Mouse (Mus musculus) frontal cortex, adult 2 months (tissue): ENCODE data around the gene Adh5. TPM values are rescaled to one million over a fixed set of nuclear protein-coding genes. Genes with fewer than 3 reads are reported as not detected.

Source experiments
- DNase-seq, 2 experiments: peaks; one replicate each; pipeline ENCODE4 v3.0.0; 2022; ENCODE audit warnings: low spot score in 1 of 2; ENCODE audit errors: extremely low spot score in 1 of 2
- polyA plus RNA-seq: library from polyadenylated mRNA; depleted of rRNA; stranded (reverse); fragments of >200 nt; gene quantifications from 2 replicates; pipeline ENCODE4 v1.2.3, GENCODE M21; 2012; rRNA removed

Adh5 gene
- polyA plus RNA-seq, 1 experiment: 69.9 TPM

GRCm38 (mm10) chr3:138499854-138500740, 57.2 kb downstream of the Adh5 start:
- DNase-seq: no peak

GRCm38 (mm10) chr3:138503754-138504153, 60.9 kb downstream of the Adh5 start:
- DNase-seq: no peak

Other genes with a start within 250 kb of the Adh5 start
- gene 4930579F01Rik, start 249.3 kb upstream of the Adh5 start, polyA plus RNA-seq: not detected in 2 replicates
- gene Adh7, start 225.3 kb upstream of the Adh5 start, polyA plus RNA-seq: 0.02 TPM in 1 of 2 replicates, not detected in the other
- gene Adh1, start 182.1 kb upstream of the Adh5 start, polyA plus RNA-seq: 1.6 and 1.8 TPM in 2 replicates
- gene Adh6a, start 129.8 kb upstream of the Adh5 start, polyA plus RNA-seq: not detected in 2 replicates
- not detected in 2 replicates for gene Adh6b, start 101.3 kb upstream of the Adh5 start, polyA plus RNA-seq
- gene Adh4, start 27.6 kb upstream of the Adh5 start, polyA plus RNA-seq: not detected in 2 replicates
- 37.9 and 40.1 TPM in 2 replicates for gene Metap1, start 46.4 kb downstream of the Adh5 start, polyA plus RNA-seq
- gene Eif4e, start 83.1 kb downstream of the Adh5 start, polyA plus RNA-seq: 137 and 188 TPM in 2 replicates